Mouse (Mus musculus): ENCODE results near the gene Nkx1-2. TPM values are rescaled to one million over a fixed set of nuclear protein-coding genes. Genes with fewer than 3 reads are reported as not detected.

Nkx1-2 gene
- polyA plus RNA-seq, 1 experiment, result 0.88 TPM

- no peak for DNase-seq (ENCODE audit: low read depth)
- TF ChIP-seq POLR2A (IDR thresholded peaks at IDR 0.05; ENCODE audit: borderline replicate concordance, extremely low read depth, insufficient read depth, insufficient read length, poor library complexity, severe bottlenecking) (no peak), CTCF (IDR thresholded peaks at IDR 0.05; ENCODE audit: borderline replicate concordance, extremely low read depth, insufficient read depth, insufficient read length) (no peak)
Measured at GRCm38 (mm10) chr7:132600926-132601325, 1.5 kb upstream of the Nkx1-2 start.

GRCm38 (mm10) chr7:132600026-132600425, 589 bp upstream of the Nkx1-2 start:
- TF ChIP-seq CTCF (IDR thresholded peaks at IDR 0.05; ENCODE audit: borderline replicate concordance, extremely low read depth, insufficient read depth, insufficient read length) (no peak), POLR2A (IDR thresholded peaks at IDR 0.05; ENCODE audit: borderline replicate concordance, extremely low read depth, insufficient read depth, insufficient read length, poor library complexity, severe bottlenecking) (no peak)

GRCm38 (mm10) chr7:132597251-132598041, 2.0 kb downstream of the Nkx1-2 start:
- DNase-seq (ENCODE audit: low read depth), result peak; percentile 53
- TF ChIP-seq POLR2A (IDR thresholded peaks at IDR 0.05; ENCODE audit: borderline replicate concordance, extremely low read depth, insufficient read depth, insufficient read length, poor library complexity, severe bottlenecking) (no peak), CTCF (IDR thresholded peaks at IDR 0.05; ENCODE audit: borderline replicate concordance, extremely low read depth, insufficient read depth, insufficient read length) (no peak)

More at GRCm38 (mm10) chr7:132600026-132600425, 589 bp upstream of the Nkx1-2 start:
- DNase-seq (ENCODE audit: low read depth), result no peak

- DNase-seq (ENCODE audit: low read depth), result no peak
- no peak for TF ChIP-seq POLR2A (IDR thresholded peaks at IDR 0.05; ENCODE audit: borderline replicate concordance, extremely low read depth, insufficient read depth, insufficient read length, poor library complexity, severe bottlenecking)
- no peak for TF ChIP-seq CTCF (IDR thresholded peaks at IDR 0.05; ENCODE audit: borderline replicate concordance, extremely low read depth, insufficient read depth, insufficient read length)
Measured at GRCm38 (mm10) chr7:132596557-132597250, 2.7 kb downstream of the Nkx1-2 start.

- TF ChIP-seq POLR2A (IDR thresholded peaks at IDR 0.05; ENCODE audit: borderline replicate concordance, extremely low read depth, insufficient read depth, insufficient read length, poor library complexity, severe bottlenecking) (no peak), CTCF (IDR thresholded peaks at IDR 0.05; ENCODE audit: borderline replicate concordance, extremely low read depth, insufficient read depth, insufficient read length) (no peak)
- no peak for DNase-seq (ENCODE audit: low read depth)
Measured at GRCm38 (mm10) chr7:132595787-132596186, 3.6 kb downstream of the Nkx1-2 start.

GRCm38 (mm10) chr7:132594325-132594724, 5.1 kb downstream of the Nkx1-2 start:
- no peak for DNase-seq (ENCODE audit: low read depth)
- TF ChIP-seq POLR2A (IDR thresholded peaks at IDR 0.05; ENCODE audit: borderline replicate concordance, extremely low read depth, insufficient read depth, insufficient read length, poor library complexity, severe bottlenecking), result no peak

GRCm38 (mm10) chr7:132593762-132594161, 5.7 kb downstream of the Nkx1-2 start:
- DNase-seq (ENCODE audit: low read depth), result no peak
- no peak for TF ChIP-seq POLR2A (IDR thresholded peaks at IDR 0.05; ENCODE audit: borderline replicate concordance, extremely low read depth, insufficient read depth, insufficient read length, poor library complexity, severe bottlenecking)
- TF ChIP-seq CTCF (IDR thresholded peaks at IDR 0.05; ENCODE audit: borderline replicate concordance, extremely low read depth, insufficient read depth, insufficient read length), result no peak

- TF ChIP-seq CTCF (IDR thresholded peaks at IDR 0.05; ENCODE audit: borderline replicate concordance, extremely low read depth, insufficient read depth, insufficient read length) (no peak), POLR2A (IDR thresholded peaks at IDR 0.05; ENCODE audit: borderline replicate concordance, extremely low read depth, insufficient read depth, insufficient read length, poor library complexity, severe bottlenecking) (no peak)
Measured at GRCm38 (mm10) chr7:132589610-132590009, 9.8 kb downstream of the Nkx1-2 start.

GRCm38 (mm10) chr7:132587167-132587566, 12.3 kb downstream of the Nkx1-2 start:
- DNase-seq (ENCODE audit: low read depth), result no peak
- TF ChIP-seq CTCF (IDR thresholded peaks at IDR 0.05; ENCODE audit: borderline replicate concordance, extremely low read depth, insufficient read depth, insufficient read length), result no peak
- TF ChIP-seq POLR2A (IDR thresholded peaks at IDR 0.05; ENCODE audit: borderline replicate concordance, extremely low read depth, insufficient read depth, insufficient read length, poor library complexity, severe bottlenecking), result no peak

More at GRCm38 (mm10) chr7:132589610-132590009, 9.8 kb downstream of the Nkx1-2 start:
- no peak for DNase-seq (ENCODE audit: low read depth)

- no peak for DNase-seq (ENCODE audit: low read depth)
- TF ChIP-seq CTCF (IDR thresholded peaks at IDR 0.05; ENCODE audit: borderline replicate concordance, extremely low read depth, insufficient read depth, insufficient read length), result no peak
- TF ChIP-seq POLR2A (IDR thresholded peaks at IDR 0.05; ENCODE audit: borderline replicate concordance, extremely low read depth, insufficient read depth, insufficient read length, poor library complexity, severe bottlenecking), result no peak
Measured at GRCm38 (mm10) chr7:132585695-132586491, 13.5 kb downstream of the Nkx1-2 start.

- TF ChIP-seq CTCF (IDR thresholded peaks at IDR 0.05; ENCODE audit: borderline replicate concordance, extremely low read depth, insufficient read depth, insufficient read length) (no peak), POLR2A (IDR thresholded peaks at IDR 0.05; ENCODE audit: borderline replicate concordance, extremely low read depth, insufficient read depth, insufficient read length, poor library complexity, severe bottlenecking) (no peak)
- no peak for DNase-seq (ENCODE audit: low read depth)
Measured at GRCm38 (mm10) chr7:132581441-132581840, 18.0 kb downstream of the Nkx1-2 start.

All from brain, embryonic 14.5 days (tissue).